Mouse (Mus musculus): ENCODE data around the gene Maco1.

- TF ChIP-seq CTCF (IDR thresholded peaks at IDR 0.05; ENCODE audit: extremely low read depth, insufficient read length, insufficient replicate concordance, low read depth, low read length) (no peak), POLR2A (IDR thresholded peaks at IDR 0.05; ENCODE audit: low read depth, low read length) (no peak)
Observed at GRCm38 (mm10) chr4:134883808-134884207, 30.7 kb upstream of the Maco1 start.
